Mouse (Mus musculus) layer of hippocampus, adult 9-11 months (tissue): ENCODE results near the gene Gm49630.
"Not testable (repeated sequence)": the region's sequence is repeated elsewhere in the genome, so short reads cannot be mapped to it uniquely, and the experiment has no call there.

ENCODE experiments used
- DNase-seq: peaks from one replicate; pipeline ENCODE4 v3.0.0; 2022

The Gm49630 gene

GRCm38 (mm10) chr17:7371879-7372278 is at the start of gene Gm49630:
TSS of gene Gm49630 (minus strand) at chr17:7371979.
- DNase-seq: not testable (repeated sequence)

- peak; percentile 28 for DNase-seq
Measured at GRCm38 (mm10) chr17:7420191-7420973, 48.6 kb upstream of the Gm49630 start.

GRCm38 (mm10) chr17:7414601-7415310 is 43.0 kb upstream of the Gm49630 start:
- not testable (repeated sequence) for DNase-seq

- DNase-seq: not testable (repeated sequence)
Measured at GRCm38 (mm10) chr17:7413336-7413735, 41.6 kb upstream of the Gm49630 start.

- not testable (repeated sequence) for DNase-seq
Measured at GRCm38 (mm10) chr17:7399770-7400169, 28.0 kb upstream of the Gm49630 start.

GRCm38 (mm10) chr17:7398198-7398847 is 26.5 kb upstream of the Gm49630 start:
- DNase-seq: not testable (repeated sequence)

- not testable (repeated sequence) for DNase-seq
Measured at GRCm38 (mm10) chr17:7397079-7397478, 25.3 kb upstream of the Gm49630 start.

- DNase-seq: not testable (repeated sequence)
Measured at GRCm38 (mm10) chr17:7396288-7396687, 24.5 kb upstream of the Gm49630 start.

GRCm38 (mm10) chr17:7395671-7396070 is 23.9 kb upstream of the Gm49630 start:
- not testable (repeated sequence) for DNase-seq

GRCm38 (mm10) chr17:7395116-7395515 is 23.3 kb upstream of the Gm49630 start:
- not testable (repeated sequence) for DNase-seq

GRCm38 (mm10) chr17:7389898-7390297 is 18.1 kb upstream of the Gm49630 start:
- peak; percentile 34 for DNase-seq

GRCm38 (mm10) chr17:7388958-7389356 is 17.2 kb upstream of the Gm49630 start:
- not testable (repeated sequence) for DNase-seq

- not testable (repeated sequence) for DNase-seq
Measured at GRCm38 (mm10) chr17:7388341-7388957, 16.7 kb upstream of the Gm49630 start.

- not testable (repeated sequence) for DNase-seq
Measured at GRCm38 (mm10) chr17:7386016-7386415, 14.2 kb upstream of the Gm49630 start.

GRCm38 (mm10) chr17:7385364-7385763 is 13.6 kb upstream of the Gm49630 start, which contains the start of gene Unc93a2:
TSS of gene Unc93a2 (minus strand) at chr17:7385464.
- not testable (repeated sequence) for DNase-seq

GRCm38 (mm10) chr17:7383167-7384143 is 11.7 kb upstream of the Gm49630 start:
- not testable (repeated sequence) for DNase-seq

GRCm38 (mm10) chr17:7382711-7383110 is 10.9 kb upstream of the Gm49630 start:
- DNase-seq: not testable (repeated sequence)

GRCm38 (mm10) chr17:7377907-7378306 is 6.1 kb upstream of the Gm49630 start:
- DNase-seq: not testable (repeated sequence)

GRCm38 (mm10) chr17:7376951-7377700 is 5.3 kb upstream of the Gm49630 start:
- DNase-seq: not testable (repeated sequence)

- DNase-seq: not testable (repeated sequence)
Measured at GRCm38 (mm10) chr17:7369401-7369800, 2.4 kb downstream of the Gm49630 start.
